Mouse (Mus musculus) G1E (cell line): ENCODE results near the gene Kdm2b.

Experiments
- CTCF ChIP-seq: IDR thresholded peaks from 2 replicates; pipeline ENCODE4 v1.5.1; 2012; ENCODE audit warnings: low read depth, low read length, inconsistent platforms, mixed read lengths
- GATA1 ChIP-seq: IDR thresholded peaks from 2 replicates; pipeline ENCODE4 v1.6.1; 2012; ENCODE audit warnings: borderline replicate concordance, low read length, inconsistent platforms, mixed read lengths
- GATA2 ChIP-seq: IDR thresholded peaks from 2 replicates; pipeline ENCODE4 v1.6.1; 2012; ENCODE audit warnings: low read depth, low read length, inconsistent platforms, borderline replicate concordance
- POLR2AphosphoS5 ChIP-seq: IDR thresholded peaks from 2 replicates; pipeline ENCODE4 v1.6.1; 2012; ENCODE audit warnings: low read depth, low read length, inconsistent platforms; ENCODE audit not compliant: insufficient replicate concordance
- TAL1 ChIP-seq: conservative IDR thresholded peaks from 2 replicates; pipeline ENCODE4 v1.6.1; 2012; ENCODE audit warnings: low read depth, low read length, inconsistent platforms, mixed read lengths

DNA sequence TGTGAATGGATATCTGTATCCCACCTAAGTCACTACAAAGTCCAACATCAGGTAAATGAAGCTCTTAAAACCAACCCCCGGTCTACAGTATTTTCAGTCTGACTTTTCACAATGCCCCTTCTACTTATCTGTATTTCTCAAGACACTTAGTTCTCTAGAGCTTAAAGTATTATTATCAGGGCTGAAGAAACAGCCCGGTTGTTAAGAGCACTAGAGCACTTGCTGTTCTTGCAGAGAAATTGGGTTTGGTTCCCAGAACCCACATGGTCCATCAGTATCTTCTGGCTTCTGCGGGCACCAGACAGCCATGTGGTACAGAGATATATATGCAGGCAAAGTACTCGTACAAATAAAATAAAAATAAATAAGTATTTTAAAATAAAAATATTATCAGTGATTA, 167.2 kb downstream of the Kdm2b start:
- TF ChIP-seq GATA1 (no peak), POLR2AphosphoS5 (no peak), CTCF (no peak), TAL1 (no peak), GATA2 (no peak)
